Mouse (Mus musculus) liver, adult 2 months (tissue): Measurements from ENCODE around the gene Serpina1a.
"Not testable (repeated sequence)": the region's sequence is repeated elsewhere in the genome, so short reads cannot be mapped to it uniquely, and the experiment has no call there.

ENCODE experiments used
- CTCF ChIP-seq: fragments of 200-500 bp; IDR thresholded peaks from 2 replicates; pipeline ENCODE4 v1.5.1; 2011; ENCODE audit warnings: low read depth, low read length, control low read depth
- POLR2A ChIP-seq: fragments of 200-500 bp; IDR thresholded peaks from 2 replicates; pipeline ENCODE4 v1.6.1; 2011; ENCODE audit warnings: low read length, control low read depth; ENCODE audit not compliant: insufficient read depth; ENCODE audit errors: extremely low read depth

- not testable (repeated sequence) for TF ChIP-seq CTCF
- 0 out of 2 replicates have a peak, but pooled peaks have one; percentile 11 for TF ChIP-seq POLR2A
These were observed 39.5 kb downstream of the Serpina1a start for GRCm38 (mm10) chr12:103823826-103824225.
